Mouse (Mus musculus) midbrain, embryonic 12.5 days (tissue): ENCODE results near the gene Metap1. TPM values are rescaled to one million over a fixed set of nuclear protein-coding genes. Genes with fewer than 3 reads are reported as not detected.

ENCODE experiments used
- ATAC-seq: fragments of 200-750 bp; cut with Nextera tagmentation; 2 replicates; pipeline ENCODE4 v1.8.0; 2017; ENCODE audit warnings: low read depth, moderate TSS enrichment, moderate library complexity; ENCODE audit not compliant: low FRiP score
- H3K27ac ChIP-seq: fragments of 300-500 bp; sonication (generic); replicated peaks from 2 replicates; pipeline ENCODE4 v1.5.1; 2016; ENCODE audit warnings: mild to moderate bottlenecking
- H3K27me3 ChIP-seq: fragments of 300-500 bp; sonication (generic); 2 replicates; pipeline ENCODE4 v1.6.1; 2016; ENCODE audit warnings: mild to moderate bottlenecking
- H3K36me3 ChIP-seq: fragments of 300-500 bp; sonication (generic); 2 replicates; pipeline ENCODE4 v1.6.1; 2016
- H3K4me1 ChIP-seq: fragments of 300-500 bp; sonication (generic); 2 replicates; pipeline ENCODE4 v1.6.1; 2016
- H3K4me2 ChIP-seq: fragments of 300-500 bp; sonication (generic); replicated peaks from 2 replicates; pipeline ENCODE4 v1.6.1; 2016; ENCODE audit warnings: mild to moderate bottlenecking, moderate library complexity
- H3K4me3 ChIP-seq: fragments of 300-500 bp; sonication (generic); 2 replicates; pipeline ENCODE4 v1.5.1; 2016; ENCODE audit warnings: mild to moderate bottlenecking
- H3K9ac ChIP-seq: fragments of 300-500 bp; sonication (generic); replicated peaks from 2 replicates; pipeline ENCODE4 v1.6.1; 2016; ENCODE audit warnings: mild to moderate bottlenecking, moderate library complexity
- H3K9me3 ChIP-seq: fragments of 300-500 bp; sonication (generic); 2 replicates; pipeline ENCODE4 v1.6.1; 2016; ENCODE audit warnings: mild to moderate bottlenecking
- WGBS: fragments of 180-500 bp; shearing (Covaris S2); methylation state at CpG from one replicate; pipeline ENCODE4 v1.1.7; 2016; 5-methylcytosine and 5-hydroxymethylcytosine counted together
- polyA plus RNA-seq: library from polyadenylated mRNA; unstranded; fragments of >200 nt; fragmentation: Nextera tagmentation; extraction: Ambion mirVana; gene quantifications from 2 replicates; pipeline ENCODE4 v1.2.1, GENCODE M21; 2016

The Metap1 gene
- polyA plus RNA-seq, 1 experiment from 2014 or later = 42.8 TPM

DNA sequence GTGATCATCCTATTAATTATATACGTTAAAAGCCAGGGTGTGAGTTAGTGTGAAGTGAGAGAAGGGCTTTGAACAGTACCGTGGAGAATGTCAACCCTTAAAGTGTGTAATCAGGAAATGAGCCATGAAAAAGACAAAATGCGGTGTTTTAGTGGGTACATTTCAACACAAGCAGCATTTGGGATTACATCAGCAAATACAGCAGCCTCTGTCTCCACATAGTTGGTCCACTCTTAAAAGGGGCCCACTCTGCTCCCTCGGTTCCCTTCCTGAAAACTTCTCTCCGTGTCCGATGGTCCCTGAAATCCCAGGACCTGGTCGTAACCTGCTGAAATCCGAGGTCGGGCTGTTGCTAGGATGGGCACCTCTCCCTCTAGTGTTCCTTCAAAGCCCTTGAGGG, 47.1 kb downstream of the Metap1 start:
- H3K4me2 ChIP-seq = peak overlapping the region; percentile 81
- 2% methylated on average over 9 of the region's 9 CpGs for WGBS
- H3K36me3 ChIP-seq = peaks cover 21% of the 10 kb centered on the region
- H3K9me3 ChIP-seq = no peaks in the 10 kb centered on the region
- peak overlapping the region; percentile 73 for H3K4me3 ChIP-seq
- peak; percentile 0; the same call in 1 of the 2 replicates for ATAC-seq
- H3K27ac ChIP-seq = 0 out of 2 replicates have a peak overlapping the region, but pooled peaks have one; percentile 35
- H3K9ac ChIP-seq = peak overlapping the region; percentile 71; the same call in 1 of the 2 replicates
- H3K27me3 ChIP-seq = no peaks in the 10 kb centered on the region; the same call in 1 of the 2 replicates
- H3K4me1 ChIP-seq = peaks cover 18% of the 10 kb centered on the region

GRCm38 (mm10) chr3:138438716-138439115, 50.6 kb downstream of the Metap1 start:
- Histone ChIP-seq H3K27me3 (no peaks in the 10 kb centered on the region; the same call in 1 of the 2 replicates), H3K36me3 (no peaks in the 10 kb centered on the region), H3K27ac (no peak overlapping the region), H3K4me3 (no peak overlapping the region), H3K9me3 (no peaks in the 10 kb centered on the region), H3K9ac (no peak overlapping the region), H3K4me2 (no peak overlapping the region), H3K4me1 (peaks cover 5% of the 10 kb centered on the region)
- 80% methylated on average over 3 of the region's 3 CpGs for WGBS
- no peak for ATAC-seq

DNA sequence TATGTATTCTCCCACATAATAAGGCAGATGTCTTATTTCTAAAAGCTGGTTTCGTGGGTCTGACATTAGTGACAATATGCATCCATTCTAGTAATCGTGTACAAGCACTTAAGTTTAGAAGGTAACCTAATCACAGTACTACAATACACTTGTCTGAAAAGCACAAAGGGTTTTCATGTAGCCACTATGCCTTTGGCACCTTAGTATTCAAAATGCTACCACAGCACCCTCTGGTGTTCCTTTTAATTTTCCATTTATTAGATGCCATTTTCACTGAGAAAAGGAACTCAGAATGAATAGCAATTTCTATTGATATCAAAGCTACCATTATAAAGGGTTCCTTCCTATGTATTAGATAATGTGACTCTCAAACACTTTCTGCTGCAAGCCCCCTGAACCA, 57.5 kb downstream of the Metap1 start:
- no peaks in the 10 kb centered on the region for H3K9me3 ChIP-seq
- 79% methylated on average over 2 of the region's 2 CpGs for WGBS
- no peaks in the 10 kb centered on the region for H3K36me3 ChIP-seq
- ATAC-seq = no peak
- no peak overlapping the region for H3K4me3 ChIP-seq
- H3K27me3 ChIP-seq = no peaks in the 10 kb centered on the region
- no peaks in the 10 kb centered on the region for H3K4me1 ChIP-seq
- no peak overlapping the region for H3K4me2 ChIP-seq
- no peak overlapping the region for H3K9ac ChIP-seq
- no peak overlapping the region for H3K27ac ChIP-seq

GRCm38 (mm10) chr3:138430360-138430976, 58.8 kb downstream of the Metap1 start:
- Histone ChIP-seq H3K4me2 (no peak overlapping the region), H3K4me3 (no peak overlapping the region), H3K9me3 (no peaks in the 10 kb centered on the region), H3K9ac (no peak overlapping the region), H3K4me1 (no peaks in the 10 kb centered on the region), H3K36me3 (no peaks in the 10 kb centered on the region), H3K27ac (no peak overlapping the region), H3K27me3 (no peaks in the 10 kb centered on the region)
- no peak for ATAC-seq
- WGBS = 91% methylated on average over 6 of the region's 6 CpGs

- no peak overlapping the region for H3K27ac ChIP-seq
- 75% methylated on average over 4 of the region's 4 CpGs for WGBS
- H3K4me1 ChIP-seq = no peaks in the 10 kb centered on the region
- H3K9ac ChIP-seq = no peak overlapping the region
- no peak overlapping the region for H3K4me3 ChIP-seq
- no peaks in the 10 kb centered on the region for H3K9me3 ChIP-seq
- H3K27me3 ChIP-seq = no peaks in the 10 kb centered on the region
- ATAC-seq = no peak
- no peaks in the 10 kb centered on the region for H3K36me3 ChIP-seq
- no peak overlapping the region for H3K4me2 ChIP-seq
Measured at GRCm38 (mm10) chr3:138424247-138424646, 65.1 kb downstream of the Metap1 start.

DNA sequence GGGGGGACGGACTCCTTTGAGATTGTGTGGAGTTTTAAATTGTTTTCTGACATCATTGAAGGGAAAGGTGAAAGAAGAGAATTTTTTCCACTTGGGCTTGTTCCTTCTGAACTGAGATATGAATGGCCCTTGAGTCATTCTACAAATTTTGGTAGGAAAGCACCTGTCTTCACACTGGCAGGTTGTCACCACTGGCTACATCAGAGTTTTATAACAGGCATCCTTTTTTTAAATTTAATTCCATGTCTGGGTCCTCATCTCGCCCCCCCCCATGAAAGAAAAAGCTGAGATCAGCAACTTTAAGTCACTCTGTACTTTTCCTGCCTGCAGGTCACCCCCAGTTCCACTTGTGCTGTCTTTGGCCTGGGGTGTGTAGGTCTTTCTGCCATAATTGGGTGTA, 65.7 kb downstream of the Metap1 start:
- Histone ChIP-seq H3K36me3 (no peaks in the 10 kb centered on the region), H3K27me3 (no peaks in the 10 kb centered on the region), H3K27ac (no peak overlapping the region), H3K9me3 (no peaks in the 10 kb centered on the region), H3K4me1 (no peaks in the 10 kb centered on the region), H3K4me2 (no peak overlapping the region), H3K4me3 (no peak overlapping the region), H3K9ac (no peak overlapping the region)
- no peak for ATAC-seq
- 66% methylated on average over 2 of the region's 2 CpGs for WGBS

- Histone ChIP-seq H3K9me3 (no peaks in the 10 kb centered on the region), H3K27me3 (no peaks in the 10 kb centered on the region), H3K36me3 (no peaks in the 10 kb centered on the region), H3K4me1 (no peaks in the 10 kb centered on the region), H3K9ac (no peak overlapping the region), H3K27ac (no peak overlapping the region), H3K4me2 (no peak overlapping the region), H3K4me3 (no peak overlapping the region)
- 94% methylated on average over 3 of the region's 3 CpGs for WGBS
- no peak for ATAC-seq
Measured at GRCm38 (mm10) chr3:138420385-138420784, 68.9 kb downstream of the Metap1 start.

DNA sequence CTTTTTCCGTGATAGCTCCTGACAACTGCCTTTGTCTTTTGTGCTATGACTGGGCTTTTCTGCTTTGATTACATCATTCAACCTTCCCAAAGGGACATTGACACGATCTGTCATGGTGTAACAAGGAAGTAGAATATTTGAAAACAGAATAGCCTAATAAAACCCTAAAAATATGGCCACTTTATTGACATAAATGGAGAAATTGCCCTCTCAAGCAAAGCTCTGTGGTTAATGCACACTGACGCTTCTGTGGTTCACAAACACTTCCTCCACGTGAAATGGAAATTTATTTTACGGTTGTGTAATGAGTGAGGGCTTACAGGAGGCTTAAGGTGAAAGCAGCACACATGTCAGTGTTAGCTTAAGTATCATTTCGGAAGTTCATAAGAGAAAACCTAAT, 69.9 kb downstream of the Metap1 start:
- no peak overlapping the region for H3K9ac ChIP-seq
- no peak overlapping the region for H3K27ac ChIP-seq
- no peaks in the 10 kb centered on the region for H3K9me3 ChIP-seq
- H3K4me1 ChIP-seq = no peaks in the 10 kb centered on the region
- no peaks in the 10 kb centered on the region for H3K36me3 ChIP-seq
- no peaks in the 10 kb centered on the region for H3K27me3 ChIP-seq
- H3K4me2 ChIP-seq = no peak overlapping the region
- WGBS = 89% methylated on average over 6 of the region's 6 CpGs
- no peak for ATAC-seq
- no peak overlapping the region for H3K4me3 ChIP-seq

DNA sequence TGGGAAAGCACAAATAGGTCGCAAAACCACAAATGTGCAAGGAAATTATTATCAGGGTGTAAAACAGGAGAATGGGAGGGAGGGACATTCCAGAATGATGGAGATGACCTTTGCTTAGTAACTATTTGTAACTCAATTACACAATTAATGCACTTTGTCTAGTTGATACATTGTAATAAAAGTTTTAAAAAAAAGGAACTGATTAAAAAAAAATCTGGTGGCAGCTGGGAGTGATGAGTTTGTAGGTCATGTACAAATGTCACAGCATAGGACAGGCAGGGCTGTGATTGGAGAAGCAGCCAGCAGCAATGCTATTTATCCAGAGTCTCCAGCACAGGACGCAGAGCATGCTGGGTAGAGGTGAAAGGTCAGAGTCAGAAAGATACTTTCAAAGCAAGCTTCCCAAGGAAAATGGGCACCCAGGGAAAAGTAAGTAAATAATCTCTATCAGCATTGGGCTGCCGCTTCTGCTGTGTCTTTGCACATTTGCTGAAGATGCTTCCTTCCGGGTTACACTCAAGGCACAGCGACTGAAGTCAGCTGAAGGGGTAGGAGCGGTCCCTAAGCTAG, 74.1 kb downstream of the Metap1 start, which contains the start of gene Adh4:
Gene Adh4 (plus strand): TSS at position 346 of the 570 bp plus-strand sequence.
- ATAC-seq = no peak

GRCm38 (mm10) chr3:138410211-138410610, 79.1 kb downstream of the Metap1 start:
- WGBS = 71% methylated on average over 3 of the region's 3 CpGs
- Histone ChIP-seq H3K36me3 (no peaks in the 10 kb centered on the region), H3K4me2 (no peak overlapping the region), H3K27me3 (no peaks in the 10 kb centered on the region), H3K9ac (no peak overlapping the region), H3K4me1 (no peaks in the 10 kb centered on the region), H3K27ac (no peak overlapping the region), H3K9me3 (no peaks in the 10 kb centered on the region), H3K4me3 (no peak overlapping the region)
- ATAC-seq = no peak

More for the DNA sequence above, 74.1 kb downstream of the Metap1 start, which contains the start of gene Adh4:
- H3K27ac ChIP-seq = no peak within 1 kb of the TSS
- no peaks in the 10 kb centered on the region for H3K36me3 ChIP-seq
- H3K9ac ChIP-seq = no peak within 1 kb of the TSS
- no peaks in the 10 kb centered on the region for H3K9me3 ChIP-seq
- 75% methylated on average over 6 of the region's 6 CpGs for WGBS
- no peak within 1 kb of the TSS for H3K4me3 ChIP-seq
- no peak within 1 kb of the TSS for H3K4me2 ChIP-seq
- H3K4me1 ChIP-seq = no peaks in the 10 kb centered on the region
- H3K27me3 ChIP-seq = no peaks in the 10 kb centered on the region

GRCm38 (mm10) chr3:138409585-138409984, 79.7 kb downstream of the Metap1 start:
- no peak overlapping the region for H3K9ac ChIP-seq
- H3K9me3 ChIP-seq = no peaks in the 10 kb centered on the region
- no peaks in the 10 kb centered on the region for H3K36me3 ChIP-seq
- no peak overlapping the region for H3K4me3 ChIP-seq
- no peak overlapping the region for H3K4me2 ChIP-seq
- no peaks in the 10 kb centered on the region for H3K4me1 ChIP-seq
- H3K27ac ChIP-seq = no peak overlapping the region
- no peaks in the 10 kb centered on the region for H3K27me3 ChIP-seq
- WGBS = 85% methylated on average over 1 of the region's 1 CpGs
- ATAC-seq = no peak
